Comparison of ENCODE assay signal across 21 mouse cellular contexts in genomic region chr7:25614086-25614485, GRCm38 (mm10). TPM values are rescaled to one million over a fixed set of nuclear protein-coding genes. Genes with fewer than 3 reads are reported as not detected.
DNase-seq lines count a peak whose midpoint lies in the region.
"Had no signal": no experiment of that assay in that cellular context is flagged by ENCODE, and none has a peak within 500 bp of the region (broad histone marks: within the 10 kb centered on the region; RNA-seq: fewer than 3 reads in every experiment).

No protein-coding gene starts in this region.

- H3K27ac ChIP-seq in heart, embryonic 10.5 days, result no peak overlapping the region
- no peak overlapping the region for H3K27ac ChIP-seq in embryonic facial prominence, embryonic 10.5 days (replicated peaks)
- H3K27ac ChIP-seq: embryonic facial prominence, embryonic 15.5 days; forebrain, embryonic 12.5 days; gastrocnemius, adult 2 months; hindbrain, embryonic 10.5 days; hindbrain, embryonic 14.5 days; intestine, embryonic 15.5 days had no signal

- peak; percentile 59 for DNase-seq in heart, embryonic 10.5 days (ENCODE audit: low spot score)
- DNase-seq in heart, adult 9 months (ENCODE audit: low spot score in 2 of 2), result no peak
- peak; percentile 38 for DNase-seq in testis, postnatal 10 days (ENCODE audit: low spot score)
- DNase-seq in testis, postnatal 14 days (ENCODE audit: low spot score), result no peak
- DNase-seq in embryonic facial prominence, embryonic 10.5 days (ENCODE audit: low spot score), result peak; percentile 6
- DNase-seq in cerebellum, adult 9-10 months, result no peak
- DNase-seq: adrenal gland, adult 2 months; adrenal gland, postnatal 25 days; cerebellum, adult 18-20 months; cerebellum, postnatal 10 days; gastrocnemius, adult 2 months; gastrocnemius, postnatal 25 days had no signal

- no peaks in the 10 kb centered on the region for H3K9me3 ChIP-seq in heart, embryonic 10.5 days
- no peaks in the 10 kb centered on the region for H3K9me3 ChIP-seq in embryonic facial prominence, embryonic 10.5 days
- H3K9me3 ChIP-seq: embryonic facial prominence, embryonic 15.5 days; forebrain, embryonic 12.5 days; G1E; heart, embryonic 12.5 days; hindbrain, embryonic 10.5 days; intestine, embryonic 15.5 days had no signal

- no peaks in the 10 kb centered on the region for H3K36me3 ChIP-seq in heart, embryonic 10.5 days
- H3K36me3 ChIP-seq in embryonic facial prominence, embryonic 10.5 days (replicated peaks), result no peaks in the 10 kb centered on the region
- H3K36me3 ChIP-seq: embryonic facial prominence, embryonic 15.5 days; forebrain, embryonic 12.5 days; G1E; heart, embryonic 12.5 days; hindbrain, embryonic 10.5 days; intestine, embryonic 15.5 days had no signal

- WGBS in heart, embryonic 10.5 days, result 86% methylated on average over 5 of the region's 5 CpGs
- WGBS in embryonic facial prominence, embryonic 10.5 days, result 92% methylated on average over 5 of the region's 5 CpGs

- H3K4me1 ChIP-seq in heart, embryonic 10.5 days, result no peaks in the 10 kb centered on the region
- H3K4me1 ChIP-seq in embryonic facial prominence, embryonic 10.5 days, result peaks cover 4% of the 10 kb centered on the region; the same call in 1 of the 2 replicates
- H3K4me1 ChIP-seq: heart, embryonic 12.5 days had no signal

- peaks cover 8% of the 10 kb centered on the region; the same call in 1 of the 2 replicates for H3K27me3 ChIP-seq in heart, embryonic 10.5 days (ENCODE audit: insufficient read depth, poor library complexity, severe bottlenecking)
- peaks cover 8% of the 10 kb centered on the region for H3K27me3 ChIP-seq in embryonic facial prominence, embryonic 10.5 days (replicated peaks; ENCODE audit: low read depth, poor library complexity, severe bottlenecking)
- H3K27me3 ChIP-seq: embryonic facial prominence, embryonic 15.5 days; intestine, embryonic 15.5 days had no signal

- H3K4me3 ChIP-seq in heart, embryonic 10.5 days, result no peak overlapping the region
- H3K4me3 ChIP-seq in embryonic facial prominence, embryonic 10.5 days, result no peak overlapping the region
- H3K4me3 ChIP-seq: embryonic facial prominence, embryonic 15.5 days; erythroblast, embryonic 14.5 days; forebrain, embryonic 12.5 days; gastrocnemius, adult 2 months; heart, embryonic 12.5 days; hindbrain, embryonic 10.5 days; intestine, embryonic 15.5 days had no signal

RNA-seq across cellular contexts. Expression of gene Erich4, which starts 1.6 kb away (rescaled TPM):
- polyA plus RNA-seq in heart, embryonic 10.5 days (2016; fragmentation: Nextera tagmentation; extraction: Ambion mirVana), result not detected in 2 replicates
- not detected in 2 replicates for polyA plus RNA-seq in embryonic facial prominence, embryonic 10.5 days (2016; fragmentation: Nextera tagmentation; extraction: Ambion mirVana)
- polyA plus RNA-seq: adrenal gland, adult 2 months; embryonic facial prominence, embryonic 11.5 days; embryonic facial prominence, embryonic 15.5 days; erythroblast, embryonic 14.5 days; forebrain, embryonic 12.5 days; G1E; heart, embryonic 12.5 days; hindbrain, embryonic 10.5 days; hindbrain, embryonic 14.5 days had no signal

RNA-seq across cellular contexts. Expression of gene Dmac2, which starts 5.1 kb away (rescaled TPM):
- polyA plus RNA-seq in heart, embryonic 10.5 days (2016; fragmentation: Nextera tagmentation; extraction: Ambion mirVana), result 48.9 and 54.6 TPM in 2 replicates
- polyA plus RNA-seq in embryonic facial prominence, embryonic 10.5 days (2016; fragmentation: Nextera tagmentation; extraction: Ambion mirVana), result 31.6 and 34.8 TPM in 2 replicates

RNA-seq across cellular contexts. Expression of gene B3gnt8, which starts 12.4 kb away (rescaled TPM):
- 5.2 and 5.4 TPM in 2 replicates for polyA plus RNA-seq in heart, embryonic 10.5 days (2016; fragmentation: Nextera tagmentation; extraction: Ambion mirVana)
- 0.99 and 1.3 TPM in 2 replicates for polyA plus RNA-seq in embryonic facial prominence, embryonic 10.5 days (2016; fragmentation: Nextera tagmentation; extraction: Ambion mirVana)

RNA-seq across cellular contexts. Expression of gene Bckdha, which starts 44.7 kb away (rescaled TPM):
- 51.7 and 51.8 TPM in 2 replicates for polyA plus RNA-seq in heart, embryonic 10.5 days (2016; fragmentation: Nextera tagmentation; extraction: Ambion mirVana)
- polyA plus RNA-seq in embryonic facial prominence, embryonic 10.5 days (2016; fragmentation: Nextera tagmentation; extraction: Ambion mirVana), result 54.9 and 59.2 TPM in 2 replicates

RNA-seq across cellular contexts. Expression of gene Exosc5, which starts 44.9 kb away (rescaled TPM):
- polyA plus RNA-seq in heart, embryonic 10.5 days (2016; fragmentation: Nextera tagmentation; extraction: Ambion mirVana), result 50.6 and 74.8 TPM in 2 replicates
- 93.5 and 101 TPM in 2 replicates for polyA plus RNA-seq in embryonic facial prominence, embryonic 10.5 days (2016; fragmentation: Nextera tagmentation; extraction: Ambion mirVana)

Comparison
In these comparisons a context has a peak if more than half of its experiments do, and no peak if none do; other contexts are left out.
1. DNase-seq: peak in heart, embryonic 10.5 days (single experiment), testis, postnatal 10 days (single experiment) and embryonic facial prominence, embryonic 10.5 days (single experiment); none in heart, adult 9 months (0 of 2), testis, postnatal 14 days (single experiment) and cerebellum, adult 9-10 months (single experiment).